Mouse (Mus musculus) heart, postnatal 25 days (tissue): ENCODE results near the gene Calhm6. TPM values are rescaled to one million over a fixed set of nuclear protein-coding genes. Genes with fewer than 3 reads are reported as not detected.
A peak's percentile ranks its signal among the peaks of the same experiment; 100 is the strongest.

Experiments used
- DNase-seq: peaks from one replicate; pipeline ENCODE4 v3.0.0; 2022; ENCODE audit warnings: low spot score
- intact Hi-C: fragments of 180-260 bp; cut with DNase I; formaldehyde crosslinking; loops from one replicate; pipeline ENCODE4 v1.15.1; 2025
- total RNA-seq, 2 experiments: library from RNA; stranded (reverse); gene quantifications; 2 replicates each; pipeline ENCODE4 v1.2.3; 2021

Gene Calhm6
- not detected for total RNA-seq

GRCm38 (mm10) chr10:34127392-34128378, at the start of gene Calhm6:
Gene Calhm6, minus strand, starts transcription at chr10:34127984.
- no peak for DNase-seq
- intact Hi-C loops: no loop called here

GRCm38 (mm10) chr10:34175870-34176606, 48.3 kb upstream of the Calhm6 start:
- DNase-seq: no peak
- intact Hi-C loops: no loop called here

DNA sequence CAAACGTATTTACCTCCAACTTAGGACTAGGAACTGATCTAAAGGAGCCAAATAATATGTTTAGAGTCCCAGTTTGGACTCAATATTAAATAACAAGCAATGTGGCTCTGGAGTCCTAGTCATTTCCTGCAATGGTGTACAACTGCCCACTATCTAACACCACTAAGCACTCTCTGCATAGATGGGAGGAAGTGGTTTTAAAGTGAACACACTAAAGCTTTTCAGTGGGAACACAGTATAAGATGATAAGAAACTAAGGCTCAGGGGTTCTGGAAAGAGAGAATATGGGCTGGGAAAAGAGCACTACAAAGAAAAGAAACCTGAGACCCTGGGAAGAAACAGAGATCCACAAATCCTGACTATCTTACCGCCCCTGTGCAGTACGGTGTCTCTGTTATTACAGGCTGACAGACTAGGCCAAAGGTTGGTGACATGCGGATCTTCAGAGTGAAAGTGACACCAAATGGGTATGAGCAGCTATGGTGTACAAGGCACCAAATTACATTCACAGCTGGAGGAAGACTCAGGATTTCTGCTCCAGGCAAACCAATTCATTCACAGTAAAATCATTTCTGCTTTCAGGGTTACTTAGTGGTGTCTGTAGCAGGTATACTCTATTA, 45.0 kb upstream of the Calhm6 start:
- no peak for DNase-seq

GRCm38 (mm10) chr10:34171660-34172059, 43.9 kb upstream of the Calhm6 start:
- DNase-seq: peak; percentile 7
- intact Hi-C loops: no loop called here

More for the DNA sequence above, 45.0 kb upstream of the Calhm6 start:
- intact Hi-C loops: no loop called here

- intact Hi-C loops: no loop called here
Measured at GRCm38 (mm10) chr10:34171191-34171590, 43.4 kb upstream of the Calhm6 start.

GRCm38 (mm10) chr10:34166971-34167370, 39.2 kb upstream of the Calhm6 start:
- no peak for DNase-seq
- intact Hi-C loops: no loop called here

More at GRCm38 (mm10) chr10:34171191-34171590, 43.4 kb upstream of the Calhm6 start:
- no peak for DNase-seq

DNA sequence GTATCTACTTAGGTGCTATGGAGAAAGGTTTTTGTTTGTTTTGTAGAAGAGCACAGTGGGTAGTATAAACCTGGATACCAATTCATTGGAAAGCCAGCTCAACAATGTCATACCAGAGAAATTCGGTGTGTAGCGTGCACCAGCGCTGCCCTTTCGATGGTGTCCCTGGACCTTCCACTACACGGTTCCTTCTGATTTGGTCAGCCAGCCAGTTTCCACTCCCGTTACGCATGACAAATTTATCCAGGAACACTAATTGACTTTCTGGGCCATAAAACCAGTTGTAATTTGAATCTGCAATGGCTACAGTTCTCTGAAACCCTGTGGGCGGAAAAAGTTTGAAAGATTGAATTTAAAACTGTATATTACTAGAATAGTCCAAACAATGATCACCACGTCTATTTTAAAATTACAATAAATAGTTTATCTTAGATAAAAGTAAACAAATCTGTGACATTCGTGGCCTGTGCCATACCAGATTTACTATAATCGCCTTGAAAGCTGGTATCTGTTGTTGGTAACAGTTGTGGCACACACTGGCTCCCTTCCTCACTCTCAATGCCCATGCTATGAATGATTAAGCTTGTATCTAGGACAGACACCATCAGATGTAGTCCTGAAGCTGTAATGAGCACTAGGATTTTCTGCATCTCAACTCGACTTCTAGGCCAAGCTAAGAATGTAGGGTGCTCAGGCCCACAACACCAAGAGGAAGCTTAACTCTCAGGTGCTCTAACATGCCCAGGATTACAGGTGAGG, 28.2 kb upstream of the Calhm6 start:
- DNase-seq: no peak
- intact Hi-C loops: no loop called here

DNA sequence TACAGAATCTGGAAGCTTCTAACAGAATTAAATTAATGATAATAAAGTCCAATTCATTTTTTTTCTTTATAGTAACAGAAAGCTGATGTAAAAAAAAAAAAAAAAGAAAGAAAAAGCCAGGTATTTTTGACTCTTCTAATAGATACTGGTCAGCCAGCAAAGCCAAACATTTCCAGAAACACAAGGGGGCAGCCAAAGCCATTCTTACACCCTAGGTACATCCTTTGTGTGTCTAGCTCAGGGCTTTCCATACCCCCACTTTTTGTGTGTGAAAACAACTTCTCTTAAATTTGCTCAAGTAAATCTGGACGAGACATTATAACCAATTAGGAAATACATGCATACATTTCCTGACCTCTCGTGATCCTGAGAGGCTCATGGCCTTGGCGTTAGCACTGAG, 24.0 kb upstream of the Calhm6 start:
- DNase-seq: no peak
- intact Hi-C loops: loop anchor here (5.0 kb wide), 2 partner anchors 130 to 175 kb away; partner anchors contain the start of gene Tspyl1

DNA sequence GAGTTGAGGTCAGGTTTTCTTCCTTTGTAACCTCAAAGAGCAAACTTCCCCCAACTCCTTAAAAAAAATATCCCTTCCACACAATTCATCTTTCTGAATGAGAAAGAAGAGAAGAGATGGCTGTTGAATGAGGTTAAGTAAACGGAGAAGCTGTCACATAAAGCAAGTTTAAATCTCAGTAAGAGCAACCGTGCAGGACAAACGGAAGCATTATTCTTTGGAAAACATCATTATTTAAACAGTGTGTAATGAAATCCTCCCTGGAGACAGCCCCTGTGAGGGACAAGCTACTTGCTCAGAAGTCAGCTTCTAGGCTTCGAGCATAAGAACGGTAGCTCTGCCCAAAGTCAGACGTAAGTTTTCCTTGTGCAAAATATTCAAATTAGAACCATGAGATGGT, 22.7 kb upstream of the Calhm6 start:
- intact Hi-C loops: loop anchor here (5.0 kb wide), 2 partner anchors 132 to 177 kb away; partner anchors contain the start of gene Tspyl1
- no peak for DNase-seq

DNA sequence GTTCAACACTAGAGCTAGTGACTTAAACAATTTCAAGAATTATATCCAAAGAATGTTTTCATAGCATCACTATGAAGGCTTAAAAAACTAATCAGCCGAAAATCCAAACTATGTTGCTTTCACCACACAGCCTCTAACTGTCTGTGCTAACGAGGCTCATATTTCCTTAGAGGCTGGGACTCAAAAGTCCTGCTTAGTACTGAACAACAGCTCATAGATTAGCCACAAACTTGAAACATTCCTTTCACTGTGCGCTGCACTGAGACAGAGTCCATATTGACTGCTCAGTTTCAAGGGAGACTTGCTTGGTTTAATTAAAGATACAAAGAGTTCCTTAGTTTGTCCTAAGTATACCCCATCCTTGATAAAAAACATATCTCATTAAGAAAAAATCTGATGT, 22.0 kb upstream of the Calhm6 start:
- intact Hi-C loops: loop anchor here (5.0 kb wide), 2 partner anchors 133 to 178 kb away; partner anchors contain the start of gene Tspyl1
- no peak for DNase-seq

DNA sequence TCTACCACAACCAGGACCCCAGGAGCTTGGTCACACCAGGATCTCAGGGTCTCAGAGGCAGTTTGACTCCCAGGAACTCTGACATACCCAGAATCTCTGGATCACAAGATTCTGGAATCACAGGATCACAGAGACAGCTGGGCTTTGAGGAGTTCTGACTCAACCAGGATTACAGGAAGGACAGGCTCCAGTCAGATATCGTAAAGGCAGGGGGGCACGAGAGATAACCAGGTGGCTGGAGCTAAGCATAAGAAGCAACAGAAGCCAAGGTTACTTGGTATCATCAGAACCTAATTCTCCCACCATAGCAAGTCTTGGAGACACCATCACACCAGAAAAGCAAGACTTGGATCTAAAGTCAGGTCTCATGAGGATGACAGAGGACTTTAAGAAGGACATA, 13.9 kb upstream of the Calhm6 start:
- intact Hi-C loops: no loop called here
- DNase-seq: no peak

GRCm38 (mm10) chr10:34139768-34140167, 12.0 kb upstream of the Calhm6 start:
- intact Hi-C loops: no loop called here
- DNase-seq: no peak

- intact Hi-C loops: no loop called here
- DNase-seq: no peak
Measured at GRCm38 (mm10) chr10:34138027-34138426, 10.2 kb upstream of the Calhm6 start.

- intact Hi-C loops: no loop called here
- DNase-seq: no peak
Measured at GRCm38 (mm10) chr10:34136432-34136831, 8.6 kb upstream of the Calhm6 start.

- DNase-seq: no peak
- intact Hi-C loops: no loop called here
Measured at GRCm38 (mm10) chr10:34131356-34131755, 3.6 kb upstream of the Calhm6 start.

DNA sequence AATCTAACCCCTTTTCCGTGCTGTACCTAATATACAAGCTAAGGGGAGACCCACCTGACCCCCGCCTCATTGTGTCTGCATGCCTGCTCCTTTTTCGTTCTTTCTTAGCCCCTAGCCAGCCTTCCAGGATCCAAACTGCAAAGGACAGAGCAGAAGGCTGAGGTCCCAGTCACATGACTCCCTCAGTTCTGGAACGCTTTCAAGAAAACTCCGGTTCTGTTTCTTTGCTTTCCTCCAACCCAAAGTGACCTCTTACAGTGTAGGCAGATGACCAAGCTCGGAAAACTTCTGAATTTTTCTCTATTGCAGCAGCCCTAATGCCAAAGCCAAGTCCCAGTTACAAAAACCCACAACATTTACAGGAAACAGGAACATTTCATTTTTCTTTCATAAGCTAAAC, 607 bp upstream of the Calhm6 start:
- intact Hi-C loops: no loop called here
- peak; percentile 13 for DNase-seq

- intact Hi-C loops: no loop called here
- DNase-seq: no peak
Measured at GRCm38 (mm10) chr10:34118421-34118820, 9.4 kb downstream of the Calhm6 start.

DNA sequence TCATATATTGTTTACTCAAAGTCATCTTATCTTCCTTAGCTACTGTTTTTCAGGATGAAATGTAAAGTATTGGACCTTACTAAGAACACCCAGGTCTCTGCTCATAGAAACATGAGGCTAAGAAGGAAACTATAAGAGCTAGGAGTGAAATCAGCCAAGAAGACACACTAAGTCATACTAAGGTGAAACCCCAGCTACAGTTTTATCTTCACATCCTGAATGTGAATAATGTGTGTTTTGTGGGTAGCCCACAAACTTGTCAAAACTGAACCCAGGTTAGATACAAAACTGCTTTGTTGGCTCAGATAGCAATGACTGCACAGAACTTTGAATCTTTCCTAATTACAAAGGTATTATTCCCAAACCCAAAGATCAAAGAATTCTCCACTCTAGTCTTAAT, 10.0 kb downstream of the Calhm6 start:
- intact Hi-C loops: no loop called here
- no peak for DNase-seq

DNA sequence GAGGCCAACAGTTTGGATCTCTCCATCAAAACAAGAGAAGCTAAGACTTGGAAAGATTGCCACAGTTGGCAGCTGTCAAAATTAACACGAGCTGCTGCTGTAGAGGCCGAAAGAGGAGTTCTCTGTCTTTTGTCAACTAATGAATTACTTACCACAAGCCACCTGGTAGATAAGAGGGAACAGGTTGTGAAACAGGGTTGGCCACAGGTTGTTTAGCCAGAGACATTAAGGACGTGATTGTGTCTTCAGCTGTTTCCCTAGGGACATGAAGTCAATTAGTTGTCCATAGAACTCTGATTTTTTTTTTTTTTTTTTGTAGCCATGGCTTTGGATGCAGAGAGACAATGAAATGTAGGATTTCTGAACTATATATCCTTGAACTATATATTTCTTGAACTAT, 10.7 kb downstream of the Calhm6 start:
- DNase-seq: no peak
- intact Hi-C loops: no loop called here
